Mouse (Mus musculus) urinary bladder, postnatal 14 days (tissue): ENCODE data around the gene Tada2b.

Experiments used
- DNase-seq: peaks from one replicate; pipeline ENCODE4 v3.0.0; 2021; ENCODE audit warnings: low spot score

Gene Tada2b

GRCm38 (mm10) chr5:36446166-36446890, 37.8 kb downstream of the Tada2b start:
- DNase-seq, result no peak

GRCm38 (mm10) chr5:36445028-36445427, 39.1 kb downstream of the Tada2b start:
- peak; percentile 72 for DNase-seq

GRCm38 (mm10) chr5:36444611-36445010, 39.5 kb downstream of the Tada2b start:
- no peak for DNase-seq

- DNase-seq, result no peak
These were observed 43.3 kb downstream of the Tada2b start for GRCm38 (mm10) chr5:36440741-36441140.

GRCm38 (mm10) chr5:36436858-36437257, 47.2 kb downstream of the Tada2b start:
- DNase-seq, result no peak

GRCm38 (mm10) chr5:36434398-36434967, 49.6 kb downstream of the Tada2b start:
- DNase-seq, result no peak

GRCm38 (mm10) chr5:36431711-36432110, 52.4 kb downstream of the Tada2b start:
- DNase-seq, result no peak

GRCm38 (mm10) chr5:36429551-36429950, 54.5 kb downstream of the Tada2b start:
- DNase-seq, result no peak

- peak; percentile 17 for DNase-seq
These were observed 56.3 kb downstream of the Tada2b start for GRCm38 (mm10) chr5:36427831-36428230.

- no peak for DNase-seq
These were observed 57.7 kb downstream of the Tada2b start for GRCm38 (mm10) chr5:36426404-36426803.

- DNase-seq, result no peak
These were observed 59.4 kb downstream of the Tada2b start for GRCm38 (mm10) chr5:36424676-36425075.
